Mouse (Mus musculus) liver, postnatal 0 days (tissue): ENCODE measurements around the gene Zfp654.

Source experiments
- CTCF ChIP-seq: sonication (generic); IDR thresholded peaks from 2 replicates; pipeline ENCODE4 v1.5.1; 2016; ENCODE audit warnings: antibody characterized with exemption, low read depth
- EP300 ChIP-seq: IDR thresholded peaks from 2 replicates; pipeline ENCODE4 v1.6.1; 2016; ENCODE audit warnings: antibody characterized with exemption, low read depth, mild to moderate bottlenecking

GRCm38 (mm10) chr16:64771431-64771818, 80.0 kb downstream of the Zfp654 start:
- TF ChIP-seq EP300 (no peak), CTCF (no peak)
